ENCODE assay signal across 9 mouse cellular contexts in genomic region chr12:81205619-81206560, GRCm38 (mm10).
A peak's percentile ranks its signal among the peaks of the same experiment; 100 is the strongest.
DNase-seq lines count a peak whose midpoint lies in the region; ATAC-seq lines count a peak whose summit lies in the region.
"Had no signal": no experiment of that assay in that cellular context is flagged by ENCODE, and none has a peak within 500 bp of the region (broad histone marks: within the 10 kb centered on the region; RNA-seq: fewer than 3 reads in every experiment).

No protein-coding gene starts in this region.

- no peaks in the 10 kb centered on the region for H3K9me3 ChIP-seq in limb, embryonic 10.5 days (replicated peaks)
- H3K9me3 ChIP-seq: embryonic facial prominence, embryonic 15.5 days had no signal

- no peaks in the 10 kb centered on the region for H3K4me1 ChIP-seq in limb, embryonic 10.5 days
- H3K4me1 ChIP-seq: embryonic facial prominence, embryonic 15.5 days had no signal

- 24% methylated on average over 6 of the region's 6 CpGs for WGBS in limb, embryonic 10.5 days

- H3K36me3 ChIP-seq in limb, embryonic 10.5 days, result no peaks in the 10 kb centered on the region
- H3K36me3 ChIP-seq: embryonic facial prominence, embryonic 15.5 days had no signal

- DNase-seq in adrenal gland, adult 2 months, result peak; percentile 54
- no peak for DNase-seq in adrenal gland, adult 8-10 months
- peak; percentile 84 for DNase-seq in testis, postnatal 10 days (ENCODE audit: low spot score)
- no peak for DNase-seq in testis, postnatal 14 days (ENCODE audit: low spot score)
- DNase-seq in limb, embryonic 10.5 days (ENCODE audit: low spot score), result peak; percentile 85
- DNase-seq in yolk sac, embryonic 10.5 days (ENCODE audit: low spot score), result peak; percentile 39
- DNase-seq in layer of hippocampus, postnatal 14 days (ENCODE audit: low spot score in 2 of 2), result no peak

- H3K27ac ChIP-seq in limb, embryonic 10.5 days, result no peak overlapping the region
- H3K27ac ChIP-seq: embryonic facial prominence, embryonic 15.5 days had no signal

- H3K27me3 ChIP-seq in limb, embryonic 10.5 days (ENCODE audit: low read depth, poor library complexity, severe bottlenecking), result no peaks in the 10 kb centered on the region
- H3K27me3 ChIP-seq: embryonic facial prominence, embryonic 15.5 days had no signal

- no peak for ATAC-seq in inflammation-experienced regulatory T-cells, adult 6 months

- no peak overlapping the region for H3K4me3 ChIP-seq in limb, embryonic 10.5 days
- H3K4me3 ChIP-seq: embryonic facial prominence, embryonic 15.5 days had no signal

Comparison
In these comparisons a context has a peak if more than half of its experiments do, and no peak if none do; other contexts are left out.
1. DNase-seq: peak in adrenal gland, adult 2 months (single experiment), testis, postnatal 10 days (single experiment), limb, embryonic 10.5 days (single experiment) and yolk sac, embryonic 10.5 days (single experiment); none in adrenal gland, adult 8-10 months (single experiment), testis, postnatal 14 days (single experiment) and layer of hippocampus, postnatal 14 days (0 of 2).